Mouse (Mus musculus) spleen, postnatal 10 days (tissue): ENCODE measurements around the gene 2510039O18Rik.

Experiments used
- DNase-seq, 2 experiments: peaks; one replicate each; pipeline ENCODE4 v3.0.0; 2021 to 2022; ENCODE audit warnings: low spot score in 2 of 2

2510039O18Rik gene

DNA sequence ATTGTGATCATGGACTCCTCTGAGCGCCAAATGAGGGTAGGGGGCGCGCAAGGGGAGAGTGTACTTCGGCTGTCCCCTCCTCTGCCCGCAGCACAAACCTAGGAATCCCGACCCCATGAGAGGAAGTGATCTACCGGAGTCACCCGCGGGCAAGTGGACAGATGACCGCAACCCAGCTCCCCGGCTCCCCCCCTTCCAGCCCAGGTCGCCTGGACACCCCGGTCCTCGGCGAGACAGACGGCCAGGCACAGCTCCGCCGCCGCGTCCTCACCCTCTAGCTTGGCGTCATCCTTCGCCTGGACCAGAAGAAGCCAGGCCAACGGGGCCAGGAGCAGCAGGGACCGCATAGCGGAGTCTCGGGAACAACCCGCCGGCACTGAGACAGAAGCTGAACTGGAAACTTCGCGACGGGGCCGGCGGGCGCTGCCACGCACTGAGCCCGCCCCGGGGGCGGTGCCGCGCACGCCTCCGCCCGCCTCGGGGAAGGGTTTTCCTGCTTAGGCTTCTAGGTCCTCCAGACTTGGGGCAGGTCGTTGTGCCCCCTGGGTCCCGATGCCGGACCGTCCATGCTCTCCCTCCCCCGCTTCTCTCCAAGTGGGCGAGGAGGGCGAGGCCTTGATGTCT lies 4.3 kb upstream of the 2510039O18Rik start, which contains the start of gene Plod1:
TSS of gene Plod1 (minus strand) at position 437 of the 624 bp plus-strand sequence.
- peak; percentile 53 to 73 for DNase-seq

DNA sequence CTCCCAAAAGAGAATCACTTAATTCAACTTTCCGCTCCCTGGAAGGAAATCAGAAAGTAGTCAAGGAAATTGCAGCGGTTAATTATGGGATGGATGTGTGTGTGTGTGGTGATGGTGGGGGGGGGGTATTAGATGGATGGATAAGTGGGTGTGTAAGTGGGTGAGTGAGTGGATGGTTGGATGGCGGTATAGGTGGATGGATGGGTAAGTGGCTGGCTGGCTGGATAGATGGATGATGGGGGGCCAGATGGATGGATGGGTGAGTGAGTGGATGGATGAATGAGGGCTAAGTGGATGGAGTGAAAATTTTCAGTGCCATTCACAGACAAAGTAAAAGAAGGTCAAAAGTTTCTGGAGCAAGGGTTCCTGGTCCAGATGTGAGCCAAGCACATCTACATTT lies 3.7 kb upstream of the 2510039O18Rik start:
- DNase-seq, result no peak

DNA sequence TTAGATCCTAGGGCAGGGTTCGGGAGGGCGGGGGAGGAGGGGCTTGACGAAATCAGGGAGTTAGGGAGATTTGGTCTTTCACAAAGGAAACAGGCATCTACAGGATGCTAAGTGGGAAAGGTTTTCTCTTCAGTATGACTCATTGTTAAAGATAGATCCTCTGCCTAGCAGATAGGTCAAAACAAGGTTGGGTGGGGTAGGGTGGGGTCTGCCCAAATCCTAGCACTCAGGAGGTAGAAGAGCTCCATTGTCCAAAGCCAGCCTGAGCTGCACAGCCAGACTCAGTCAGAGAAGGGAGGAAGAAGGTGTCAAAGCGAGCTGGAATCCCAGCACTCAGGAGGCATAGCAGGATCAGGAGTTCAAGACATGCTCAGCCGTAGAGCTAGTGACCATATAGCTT lies 3.2 kb upstream of the 2510039O18Rik start:
- no peak for DNase-seq

DNA sequence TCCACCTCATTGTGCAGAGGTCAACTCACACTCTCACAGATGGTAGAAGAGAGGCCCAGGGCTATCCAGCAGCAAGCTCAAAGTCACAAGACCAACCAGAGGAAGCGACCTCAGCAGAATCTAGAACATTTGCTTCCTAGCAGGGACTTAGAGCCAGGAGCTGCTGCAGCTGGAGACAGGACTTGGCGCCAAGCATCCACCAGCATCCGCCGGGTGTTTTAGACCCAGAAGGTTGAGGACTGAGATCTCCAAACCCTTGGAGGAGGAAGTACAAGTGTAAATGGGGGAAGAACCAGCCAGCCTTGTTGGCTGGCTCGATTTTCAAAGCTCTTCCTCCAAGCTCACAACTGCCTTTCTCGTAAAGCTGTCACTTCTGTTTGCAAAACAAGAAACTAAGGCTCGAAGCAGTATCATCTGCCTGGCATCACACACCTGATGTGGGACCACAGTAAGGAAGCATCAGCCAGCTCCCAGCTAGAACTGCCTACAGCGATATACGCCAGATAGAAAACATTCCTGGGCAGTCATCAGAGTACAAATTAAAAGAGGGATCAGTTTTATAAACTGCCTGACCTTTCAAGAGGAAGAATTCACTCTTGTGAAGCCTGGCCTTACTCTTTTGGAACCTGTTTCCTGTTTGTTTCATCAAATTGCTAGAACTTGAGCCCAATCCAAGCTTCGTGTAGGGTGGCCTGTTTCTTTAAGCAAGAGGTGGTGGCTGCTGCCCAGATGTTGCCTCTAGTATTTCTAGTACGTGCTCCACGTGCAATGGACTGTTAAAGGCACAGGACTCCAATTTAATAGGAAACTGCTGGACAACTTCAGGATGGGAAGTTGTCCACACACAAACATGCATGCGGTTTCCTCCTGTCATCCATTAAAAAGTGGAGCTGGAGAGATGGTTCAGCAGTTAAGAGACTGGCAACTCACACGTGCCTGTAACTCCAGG lies 2.3 kb upstream of the 2510039O18Rik start:
- DNase-seq, result no peak

DNA sequence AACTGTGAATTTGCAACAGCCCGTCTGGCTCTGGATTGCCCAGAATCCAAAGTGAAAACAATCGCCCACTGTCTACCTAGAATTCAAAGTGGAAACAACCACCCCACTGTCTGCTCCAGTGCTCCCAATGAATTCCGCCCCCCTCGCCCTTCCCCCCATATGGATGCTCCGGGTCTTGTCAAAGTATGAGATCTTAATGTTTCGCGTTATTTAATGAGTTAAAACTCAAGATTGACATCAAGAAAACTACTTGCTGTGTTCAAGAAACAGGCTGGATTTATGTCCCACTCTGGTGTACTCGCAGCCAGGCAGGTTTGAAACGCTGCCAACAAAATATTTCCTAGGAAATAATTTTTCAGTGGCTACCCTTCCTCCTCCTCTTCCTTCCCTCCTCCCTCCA lies 584 bp upstream of the 2510039O18Rik start:
- DNase-seq, result no peak

DNA sequence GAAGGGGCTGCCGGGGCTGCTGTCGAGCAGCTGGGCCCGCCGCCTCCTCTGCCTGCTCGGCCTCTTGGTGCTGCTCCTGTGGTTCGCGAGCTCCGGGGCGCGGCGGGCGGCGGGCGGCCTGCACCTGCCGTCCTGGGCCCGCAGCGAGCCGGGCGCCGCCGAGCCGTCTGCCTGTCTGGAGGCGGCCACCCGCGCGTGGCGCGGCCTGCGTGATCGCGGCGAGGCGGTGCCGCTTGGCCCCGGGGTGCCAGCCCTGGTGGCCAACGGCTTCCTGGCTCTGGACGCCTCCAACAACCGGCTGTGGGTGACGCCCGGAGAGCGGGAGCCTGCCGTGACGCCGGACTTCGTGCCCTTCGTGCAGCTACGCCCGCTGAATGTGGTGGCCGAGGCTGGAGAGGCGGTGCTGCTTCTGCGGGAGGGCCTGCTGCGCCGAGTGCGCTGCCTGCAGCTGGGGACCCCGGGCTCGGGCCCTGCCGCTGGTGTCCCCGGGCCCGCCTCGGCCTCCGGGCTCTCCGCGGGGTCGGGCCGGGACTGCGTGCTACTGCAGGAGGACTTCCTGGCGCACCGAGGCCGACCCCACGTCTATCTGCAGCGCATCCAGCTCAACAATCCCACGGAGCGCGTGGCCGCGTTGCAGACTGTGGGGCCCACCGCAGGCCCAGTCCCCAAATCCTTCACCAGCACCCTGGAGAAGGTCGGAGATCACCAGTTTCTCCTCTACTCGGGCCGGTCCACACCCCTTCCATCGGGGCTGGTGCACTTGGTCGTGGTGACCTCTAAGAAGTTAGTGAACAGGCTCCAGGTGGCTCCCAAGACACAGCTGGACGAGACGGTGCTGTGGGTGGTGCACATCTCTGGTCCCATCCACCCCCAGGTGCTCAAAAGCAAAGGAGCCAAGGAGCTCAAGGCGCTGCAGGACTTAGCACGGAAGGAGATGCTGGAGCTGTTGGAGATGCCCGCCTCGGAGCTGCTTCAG lies 638 bp downstream of the 2510039O18Rik start:
- peak; percentile 67 to 72 for DNase-seq

DNA sequence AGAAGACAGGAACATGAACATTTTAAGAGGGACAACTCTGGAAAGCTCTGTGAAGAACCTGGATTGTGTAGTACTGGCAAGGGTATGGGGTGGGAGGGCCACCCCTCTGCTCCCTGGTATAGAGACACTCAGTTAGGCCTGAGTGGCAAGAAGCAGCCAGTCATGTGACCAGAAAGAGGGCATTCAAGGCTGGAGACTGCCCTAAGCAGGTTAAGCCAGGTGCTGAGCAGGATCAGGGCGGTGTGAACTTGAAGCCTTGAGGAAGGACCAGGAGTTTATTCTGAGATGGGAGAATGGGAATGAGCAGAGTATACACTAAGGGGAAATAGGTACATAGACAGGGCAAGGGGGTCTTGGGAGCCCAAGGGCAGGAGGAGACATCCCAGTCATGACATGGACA lies 2.3 kb downstream of the 2510039O18Rik start:
- DNase-seq, result no peak

DNA sequence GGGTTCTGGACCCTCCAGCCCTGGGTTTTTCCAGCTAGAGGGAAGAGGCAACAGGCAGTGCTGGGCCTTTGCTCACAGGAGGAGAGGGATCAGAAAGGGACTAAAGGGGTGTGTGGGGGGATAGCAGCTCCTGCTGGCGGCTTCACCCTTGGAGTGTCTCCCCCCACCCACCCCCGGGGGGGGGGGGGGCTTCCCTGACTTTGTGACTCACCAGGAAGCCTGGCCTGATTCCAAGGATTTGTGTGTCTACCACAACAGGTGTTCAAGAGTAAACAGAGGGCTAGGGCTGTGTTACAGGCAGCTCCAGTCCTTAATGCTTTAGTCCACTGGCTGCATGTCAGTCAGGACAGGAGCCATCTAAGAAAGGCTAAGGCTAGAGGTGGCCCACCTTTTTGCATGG lies 6.8 kb downstream of the 2510039O18Rik start:
- DNase-seq, result no peak

DNA sequence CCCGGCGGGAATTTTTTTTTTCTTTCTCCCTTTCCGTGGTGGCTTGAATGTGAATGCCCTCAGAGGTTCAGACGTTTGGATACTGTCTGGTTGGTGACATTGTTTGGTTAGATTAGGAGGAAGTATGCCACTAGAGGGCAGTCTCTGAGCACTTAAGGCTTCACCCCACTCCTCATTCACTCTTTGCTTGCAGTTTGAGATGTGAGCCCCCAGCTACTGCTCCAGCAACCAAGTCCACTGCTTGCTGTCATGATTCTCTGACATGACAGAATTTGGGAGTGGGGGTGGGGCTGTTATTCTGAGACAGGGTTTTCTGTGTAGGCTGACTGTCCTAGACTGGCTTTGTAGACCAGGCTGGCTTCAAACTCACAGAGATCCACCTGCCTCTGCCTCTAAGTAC lies 12.9 kb downstream of the 2510039O18Rik start:
- peak in 1 of 2 experiments; percentile 49 for DNase-seq

DNA sequence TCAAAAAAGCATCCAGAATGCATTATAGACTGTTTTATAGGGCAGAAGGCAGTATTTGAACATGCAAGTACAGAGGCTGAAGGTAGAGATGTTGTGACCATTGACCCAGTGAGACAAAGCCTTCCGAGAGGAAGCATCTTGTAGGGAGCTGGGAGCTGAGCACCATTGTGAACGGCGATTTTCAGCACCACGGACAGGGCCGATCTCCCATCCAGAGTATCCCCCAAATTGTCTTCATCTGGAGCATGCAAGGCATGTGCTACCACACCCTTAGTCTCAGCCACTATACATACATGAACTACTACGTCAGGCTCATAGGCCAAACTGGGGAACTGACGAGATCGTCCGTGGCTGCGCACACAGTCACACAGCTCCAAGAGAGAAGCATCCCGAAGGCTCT lies 16.4 kb downstream of the 2510039O18Rik start:
- no peak for DNase-seq

DNA sequence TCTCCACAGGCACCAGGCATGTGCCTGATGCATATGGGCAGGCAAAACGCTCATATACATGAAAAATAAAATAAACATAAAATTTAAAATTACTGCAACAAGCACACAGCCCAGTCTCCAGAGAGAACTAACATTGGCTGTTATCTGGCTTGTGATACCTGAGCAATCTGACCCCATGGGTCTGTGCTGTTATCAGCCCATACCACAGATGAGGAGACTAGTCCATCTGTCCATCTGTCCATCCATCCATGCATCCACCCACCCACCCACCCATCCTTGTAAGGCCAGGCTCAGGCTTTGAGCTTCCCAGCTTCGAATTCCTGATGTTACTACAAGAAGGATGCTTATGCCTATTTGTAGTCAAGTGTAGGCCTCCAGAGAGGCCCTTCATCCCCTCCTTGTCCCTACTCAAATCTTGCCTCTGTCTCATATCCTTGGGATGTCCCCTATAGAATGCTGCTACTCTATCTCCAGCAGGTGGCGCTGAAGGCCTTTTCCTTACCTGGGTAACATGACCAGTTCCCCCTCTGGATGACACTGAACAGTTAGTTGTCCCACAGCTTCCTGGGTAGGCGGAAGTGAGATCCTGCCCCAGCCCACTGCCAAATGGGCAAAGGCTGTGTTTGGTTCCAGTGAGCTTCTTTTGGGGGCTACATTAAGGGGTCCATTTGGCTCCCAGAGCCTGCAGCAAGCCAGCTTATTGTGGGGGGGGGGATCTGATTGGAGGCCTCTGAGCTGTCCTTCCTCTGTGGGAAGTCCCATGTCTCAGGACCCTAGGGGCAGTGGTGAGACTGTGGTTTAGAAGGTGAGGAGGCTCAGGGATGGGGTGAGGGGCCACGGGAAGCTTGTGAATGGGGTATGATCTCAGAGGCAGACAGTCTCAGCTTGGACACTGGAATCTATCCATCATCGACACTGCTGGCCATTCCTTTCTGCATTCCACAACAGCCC lies 19.5 kb downstream of the 2510039O18Rik start:
- peak; percentile 30 to 71 for DNase-seq

DNA sequence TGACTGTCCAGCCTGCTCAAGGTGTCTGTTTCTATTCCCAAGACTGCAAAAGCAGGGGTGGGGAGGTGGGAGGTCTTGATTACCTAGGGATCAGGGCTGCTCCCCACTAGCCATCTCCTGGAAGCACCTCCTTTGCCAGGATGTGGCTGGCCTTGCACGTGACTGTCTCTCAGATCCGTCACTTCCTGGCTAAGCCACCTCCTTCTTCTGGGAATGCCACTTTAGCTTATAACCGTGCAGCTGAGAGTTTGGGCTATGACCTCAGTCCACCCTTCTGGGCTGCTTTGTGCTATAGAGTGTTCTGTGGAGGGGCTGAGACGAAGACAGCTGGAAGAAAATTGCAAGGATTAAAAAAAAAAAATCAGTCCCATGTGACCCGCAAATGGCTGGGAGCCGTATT lies 22.1 kb downstream of the 2510039O18Rik start:
- DNase-seq, result no peak

DNA sequence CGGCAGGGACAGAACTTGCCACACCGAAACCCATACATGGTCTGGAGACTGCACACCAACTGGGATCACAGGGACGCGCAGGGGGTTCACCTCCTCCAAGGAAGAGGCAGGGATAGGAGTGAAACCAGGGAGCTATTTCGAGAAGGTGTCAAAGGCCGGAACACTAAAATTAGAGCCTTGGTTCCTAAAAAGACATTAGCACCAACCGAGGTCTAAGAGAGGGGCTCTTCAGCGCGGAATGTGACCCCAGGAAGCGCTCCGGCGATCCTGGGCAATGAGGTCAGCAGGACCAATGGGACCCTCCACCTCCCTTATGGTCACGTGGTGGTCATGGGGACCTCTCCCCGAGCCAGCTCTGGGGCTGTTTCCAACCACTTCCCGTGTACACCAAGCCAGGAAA lies 22.9 kb downstream of the 2510039O18Rik start:
- no peak for DNase-seq

DNA sequence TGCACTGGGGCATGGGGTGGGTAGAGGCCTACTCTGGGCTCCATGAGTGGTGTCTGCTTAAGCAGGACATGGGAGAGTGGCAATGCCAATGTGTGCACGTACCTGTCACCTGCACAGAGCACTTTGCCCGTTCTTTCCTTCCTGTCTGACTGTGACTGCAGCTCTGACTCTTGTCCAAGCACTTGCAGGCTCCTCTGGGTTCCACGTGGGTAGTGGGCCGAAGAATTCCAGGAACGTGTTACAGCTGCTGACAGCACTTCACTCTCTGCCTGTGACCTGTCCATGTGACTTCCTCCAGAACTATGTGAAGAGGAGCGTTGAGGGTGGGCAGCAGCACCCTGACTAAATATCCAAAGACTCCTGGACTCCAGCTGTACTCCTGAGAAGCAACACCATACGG lies 25.0 kb downstream of the 2510039O18Rik start:
- DNase-seq, result no peak

DNA sequence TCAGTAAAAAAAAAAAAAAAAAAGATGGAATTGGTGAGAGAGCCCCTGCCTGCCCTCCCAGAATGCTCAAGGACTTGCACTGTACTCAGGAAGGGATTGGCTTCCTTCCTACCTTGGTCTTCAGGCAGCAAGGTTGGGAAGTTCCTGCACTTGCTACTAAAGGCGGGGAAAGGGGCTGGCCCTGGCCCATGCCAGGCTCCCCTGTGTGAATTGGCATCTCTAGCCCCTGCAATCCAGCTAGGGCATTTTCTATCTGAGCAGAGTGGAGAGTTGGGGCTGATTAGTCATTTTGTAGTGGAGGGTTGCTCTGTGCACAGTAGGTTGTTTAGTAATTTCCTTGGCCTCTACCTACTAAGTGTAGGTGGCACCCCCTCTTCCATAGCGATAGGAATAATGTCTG lies 28.1 kb downstream of the 2510039O18Rik start:
- no peak for DNase-seq

DNA sequence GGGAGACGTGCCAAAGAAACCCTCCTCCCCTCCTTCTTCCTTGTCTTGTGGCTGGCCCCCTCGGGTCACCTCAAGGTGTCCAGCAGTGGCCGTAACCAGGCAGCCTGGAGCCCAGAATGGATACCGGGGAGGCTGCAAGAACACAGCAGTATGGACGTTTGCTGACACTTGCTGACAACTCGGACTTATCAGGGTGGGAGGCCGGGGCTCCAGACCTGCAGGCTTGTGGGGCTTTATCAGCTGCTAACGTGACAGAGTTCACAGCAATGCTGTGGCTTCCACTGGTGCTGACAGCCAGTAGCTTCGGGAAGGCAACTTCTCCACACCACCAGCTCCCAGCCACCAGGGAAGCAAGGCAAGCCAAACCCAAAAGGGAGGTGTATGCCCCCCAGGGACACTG lies 28.6 kb downstream of the 2510039O18Rik start:
- no peak for DNase-seq

DNA sequence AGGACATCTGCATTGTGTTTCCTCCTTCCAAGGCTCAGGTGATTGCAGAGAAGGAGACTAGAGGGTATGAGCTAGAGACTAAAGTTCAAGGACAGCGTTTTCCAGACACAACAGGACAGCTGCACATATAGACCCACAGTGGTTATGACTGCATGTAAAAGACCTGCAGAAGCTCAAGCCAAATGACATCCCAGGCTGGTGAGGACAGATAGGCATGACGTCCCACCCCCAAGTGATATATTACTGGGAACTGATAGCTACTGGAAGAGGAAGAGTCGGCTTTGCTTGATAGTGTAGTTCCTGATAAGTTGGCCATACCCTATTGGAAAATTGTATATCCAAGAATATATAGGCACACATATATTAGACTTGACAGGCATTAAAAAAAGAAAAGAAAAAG lies 35.5 kb downstream of the 2510039O18Rik start:
- no peak for DNase-seq

DNA sequence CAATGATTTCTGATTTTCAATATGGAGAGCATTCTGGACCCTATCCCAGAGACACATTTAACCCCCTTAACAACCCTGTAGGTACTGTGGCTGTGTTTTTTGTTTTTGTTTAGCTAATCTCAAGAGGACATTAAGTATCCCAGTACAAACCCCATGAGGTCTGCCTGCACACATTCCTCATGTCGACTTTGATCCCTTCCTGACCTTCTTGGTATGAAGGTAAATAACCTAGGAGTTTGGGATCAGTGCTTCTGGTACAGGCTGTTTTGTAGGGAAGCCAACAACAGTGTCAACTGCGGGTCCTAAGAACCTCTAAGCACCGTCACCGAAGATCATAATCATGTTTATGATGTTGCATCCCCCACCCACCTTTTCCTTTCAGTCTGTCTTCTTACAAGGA lies 37.0 kb downstream of the 2510039O18Rik start:
- no peak for DNase-seq

DNA sequence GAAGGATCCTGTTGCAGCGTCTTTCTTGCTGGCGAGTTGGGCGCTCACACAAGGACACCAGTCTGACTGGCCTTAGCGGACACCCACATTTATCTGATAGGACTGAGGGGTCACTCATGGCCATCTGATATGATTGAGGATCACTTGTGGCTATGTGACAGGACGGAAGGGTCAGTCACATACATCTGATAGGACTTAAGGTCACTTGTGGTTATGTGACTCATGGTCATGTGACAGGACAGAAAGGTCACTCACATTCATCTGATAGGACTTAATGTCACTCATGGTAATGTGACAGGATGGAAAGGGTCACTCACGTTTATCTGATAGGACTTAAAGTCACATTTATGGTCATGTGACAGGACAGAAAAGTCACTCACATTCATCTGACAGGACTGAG lies 37.7 kb downstream of the 2510039O18Rik start:
- DNase-seq, result no peak

DNA sequence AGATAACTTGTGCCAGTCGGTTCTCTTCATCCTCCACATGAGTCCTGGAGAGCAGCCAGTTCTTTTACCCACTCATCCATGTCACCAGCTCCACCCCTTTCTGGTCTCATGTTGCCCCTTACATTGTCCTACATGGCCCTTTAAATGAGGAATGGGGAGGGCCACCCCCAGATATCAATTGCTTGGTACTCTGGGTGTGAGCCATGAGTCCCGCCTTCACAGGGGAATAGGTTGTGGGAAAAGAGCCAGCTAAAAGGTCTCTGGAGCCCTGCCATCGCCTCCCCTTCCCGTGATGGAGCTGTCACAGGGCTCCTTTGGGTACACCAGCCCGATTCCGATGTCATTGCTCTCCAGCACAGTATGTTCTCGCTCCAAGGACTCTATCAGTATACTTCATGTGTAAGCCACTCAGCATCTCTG lies 38.8 kb downstream of the 2510039O18Rik start:
- no peak for DNase-seq
